Mouse (Mus musculus) cerebellum, adult 2 months (tissue): Measurements from ENCODE around the gene Galnt2.

Source experiments
- CTCF ChIP-seq: fragments of 200-500 bp; IDR thresholded peaks from 2 replicates; pipeline ENCODE4 v1.5.1; 2011; ENCODE audit warnings: low read depth, mild to moderate bottlenecking, control low read depth, low read length, moderate library complexity, borderline replicate concordance; ENCODE audit not compliant: insufficient read depth
- POLR2A ChIP-seq: fragments of 200-500 bp; IDR thresholded peaks from 2 replicates; pipeline ENCODE4 v1.6.1; 2011; ENCODE audit warnings: low read length, control low read depth, borderline replicate concordance; ENCODE audit not compliant: insufficient read depth

DNA sequence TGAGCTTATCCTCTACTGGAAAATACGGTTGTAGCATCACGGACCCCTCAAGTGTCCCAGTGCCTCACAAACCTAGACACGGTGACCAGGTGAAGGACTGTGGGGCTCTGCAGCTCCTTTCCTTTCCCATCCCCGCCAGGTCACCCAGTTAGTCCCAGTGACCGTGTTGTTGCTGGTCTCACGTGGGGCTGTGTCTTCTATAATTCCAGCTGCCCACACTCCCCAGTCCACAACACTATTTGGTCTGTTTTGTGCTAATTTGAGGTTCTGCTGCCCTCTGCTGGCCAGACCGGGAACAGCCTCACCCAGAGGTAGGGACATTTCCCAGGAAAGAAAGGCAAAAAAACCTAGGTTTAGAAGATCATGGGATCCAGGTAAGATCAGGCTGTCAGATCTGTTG, 118.5 kb downstream of the Galnt2 start:
- TF ChIP-seq CTCF (peak; percentile 97), POLR2A (no peak)
